Mouse (Mus musculus) myocyte (in vitro differentiated cells): ENCODE data around the gene Nbas. TPM values are rescaled to one million over a fixed set of nuclear protein-coding genes. Genes with fewer than 3 reads are reported as not detected.

Source experiments
- H3K27me3 ChIP-seq: one replicate; pipeline ENCODE4 v1.6.1; 2011; ENCODE audit not compliant: control insufficient read depth, insufficient read depth, insufficient read length
- H3K36me3 ChIP-seq: one replicate; pipeline ENCODE4 v1.6.1; 2011; ENCODE audit not compliant: control insufficient read depth, insufficient read depth
- H3K4me2 ChIP-seq: one replicate; pipeline ENCODE4 v1.6.1; 2011; ENCODE audit warnings: low read depth, control low read depth
- H3K4me3 ChIP-seq: one replicate; pipeline ENCODE4 v1.5.1; 2011; ENCODE audit warnings: mild to moderate bottlenecking, control low read depth, moderate library complexity
- H3K79me2 ChIP-seq: one replicate; pipeline ENCODE4 v1.6.1; 2011; ENCODE audit not compliant: control insufficient read depth, insufficient read depth
- H3ac ChIP-seq: one replicate; pipeline ENCODE4 v1.6.1; 2011; ENCODE audit not compliant: control insufficient read depth, insufficient read length
- CEBPB ChIP-seq: IDR thresholded peaks from 2 replicates; pipeline ENCODE4 v1.6.1; 2011; ENCODE audit warnings: mild to moderate bottlenecking, moderate library complexity; ENCODE audit not compliant: poor library complexity, insufficient read depth, severe bottlenecking
- E2F4 ChIP-seq: IDR thresholded peaks from one replicate; pipeline ENCODE4 v1.6.1; 2011; ENCODE audit warnings: mild to moderate bottlenecking, control low read depth, moderate library complexity; ENCODE audit not compliant: insufficient read depth
- MAX ChIP-seq: IDR thresholded peaks from one replicate; pipeline ENCODE4 v1.6.1; 2011; ENCODE audit warnings: low read depth, mild to moderate bottlenecking, control low read depth
- MYOD1 ChIP-seq, 3 experiments: IDR thresholded peaks; one replicate each; pipeline ENCODE4 v1.6.1; 2011; ENCODE audit warnings: control low read depth in 2 of 3, low read depth in 2 of 3, mild to moderate bottlenecking in 2 of 3, moderate library complexity in 1 of 3; ENCODE audit not compliant: insufficient read length in 2 of 3, control insufficient read depth in 1 of 3
- MYOG ChIP-seq, 3 experiments: IDR thresholded peaks; one replicate each; pipeline ENCODE4 v1.6.1; 2011; ENCODE audit warnings: control low read depth in 2 of 3, low read depth in 2 of 3, mild to moderate bottlenecking in 2 of 3; ENCODE audit not compliant: insufficient read length in 2 of 3, control insufficient read depth in 1 of 3, insufficient read depth in 1 of 3
- POLR2A ChIP-seq: IDR thresholded peaks from one replicate; pipeline ENCODE4 v1.6.1; 2011; ENCODE audit warnings: low read depth, mild to moderate bottlenecking, control low read depth, moderate library complexity; ENCODE audit not compliant: insufficient read length
- POLR2AphosphoS2 ChIP-seq: IDR thresholded peaks from one replicate; pipeline ENCODE4 v1.6.1; 2011; ENCODE audit warnings: low read depth, control low read depth; ENCODE audit not compliant: insufficient read length
- REST ChIP-seq: IDR thresholded peaks from one replicate; pipeline ENCODE4 v1.6.1; 2011; ENCODE audit warnings: mild to moderate bottlenecking, control low read depth, moderate library complexity; ENCODE audit not compliant: insufficient read depth, insufficient read length
- SRF ChIP-seq: IDR thresholded peaks from one replicate; pipeline ENCODE4 v1.6.1; 2011; ENCODE audit warnings: low read depth; ENCODE audit not compliant: control insufficient read depth, insufficient read length
- TCF12 ChIP-seq: IDR thresholded peaks from one replicate; pipeline ENCODE4 v1.6.1; 2011; ENCODE audit warnings: mild to moderate bottlenecking, control low read depth; ENCODE audit not compliant: poor library complexity, insufficient read depth, severe bottlenecking
- TCF3 ChIP-seq: IDR thresholded peaks from one replicate; pipeline ENCODE4 v1.6.1; 2011; ENCODE audit warnings: low read depth, control low read depth; ENCODE audit not compliant: insufficient read length
- USF1 ChIP-seq: IDR thresholded peaks from one replicate; pipeline ENCODE4 v1.6.1; 2011; ENCODE audit warnings: low read depth, mild to moderate bottlenecking, control low read depth, moderate library complexity
- polyA plus RNA-seq: library from polyadenylated mRNA; unstranded; fragments of >200 nt; fragmentation: generic; extraction: Trizol; gene quantifications from one replicate; pipeline ENCODE4 v1.2.1, GENCODE M21; 2012; ENCODE audit warnings: missing spikeins

Nbas gene
- polyA plus RNA-seq, 1 experiment = 14.5 TPM

- H3ac ChIP-seq = no peak overlapping the region
- no peak for TF ChIP-seq TCF12
- no peak for TF ChIP-seq MYOD1 (IDR thresholded peaks at IDR 0.05; ENCODE audit: control insufficient read depth in 1 of 3, insufficient read length in 2 of 3, low read depth in 2 of 3)
- H3K4me3 ChIP-seq = no peak overlapping the region
- H3K36me3 ChIP-seq = no peaks in the 10 kb centered on the region
- no peaks in the 10 kb centered on the region for H3K79me2 ChIP-seq
- H3K4me2 ChIP-seq = no peak overlapping the region
- no peaks in the 10 kb centered on the region for H3K27me3 ChIP-seq
Observed at GRCm38 (mm10) chr12:13563646-13564289, 294.8 kb downstream of the Nbas start.

DNA sequence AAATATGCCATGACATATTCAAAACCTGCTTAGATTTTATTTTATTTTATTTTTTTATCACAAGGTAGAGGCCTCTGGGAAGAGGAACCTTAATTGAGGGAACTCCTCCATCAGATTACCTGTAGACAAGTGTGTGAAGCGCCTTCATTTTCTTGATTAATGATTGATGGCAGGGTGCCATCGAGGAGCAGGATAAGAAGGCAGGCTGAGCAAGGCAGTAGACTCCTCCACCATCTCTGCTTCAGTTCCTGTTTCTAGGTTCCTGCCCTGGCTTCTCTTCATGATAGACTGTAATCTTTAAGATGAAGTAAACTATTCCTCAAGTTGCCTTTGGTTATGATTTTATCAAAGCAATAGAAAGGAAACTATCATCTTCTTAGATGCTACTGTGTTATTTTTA, 295.4 kb downstream of the Nbas start:
- Histone ChIP-seq H3K79me2 (no peaks in the 10 kb centered on the region), H3K4me2 (no peak overlapping the region), H3K4me3 (no peak overlapping the region), H3K36me3 (no peaks in the 10 kb centered on the region), H3ac (no peak overlapping the region), H3K27me3 (no peaks in the 10 kb centered on the region)
- no peak for TF ChIP-seq TCF3
- no peak for TF ChIP-seq MAX
- TF ChIP-seq CEBPB = no peak
- TF ChIP-seq REST = no peak
- no peak for TF ChIP-seq MYOD1 (IDR thresholded peaks at IDR 0.05; ENCODE audit: control insufficient read depth in 1 of 3, insufficient read length in 2 of 3, low read depth in 2 of 3)
- no peak for TF ChIP-seq E2F4
- no peak for TF ChIP-seq POLR2AphosphoS2
- no peak for TF ChIP-seq POLR2A
- no peak for TF ChIP-seq TCF12
- TF ChIP-seq SRF = no peak
- TF ChIP-seq USF1 = no peak
- TF ChIP-seq MYOG (IDR thresholded peaks at IDR 0.05; ENCODE audit: control insufficient read depth in 1 of 3, insufficient read depth in 1 of 3, insufficient read length in 2 of 3, low read depth in 2 of 3) = no peak

- H3ac ChIP-seq = no peak overlapping the region
- H3K79me2 ChIP-seq = no peaks in the 10 kb centered on the region
- no peak overlapping the region for H3K4me3 ChIP-seq
- no peaks in the 10 kb centered on the region for H3K36me3 ChIP-seq
- no peaks in the 10 kb centered on the region for H3K27me3 ChIP-seq
- TF ChIP-seq MAX (no peak), E2F4 (no peak), MYOG (IDR thresholded peaks at IDR 0.05; ENCODE audit: control insufficient read depth in 1 of 3, insufficient read depth in 1 of 3, insufficient read length in 2 of 3, low read depth in 2 of 3) (no peak), SRF (no peak), TCF3 (no peak), MYOD1 (IDR thresholded peaks at IDR 0.05; ENCODE audit: control insufficient read depth in 1 of 3, insufficient read length in 2 of 3, low read depth in 2 of 3) (no peak)
- H3K4me2 ChIP-seq = no peak overlapping the region
Observed at GRCm38 (mm10) chr12:13566421-13566820, 297.5 kb downstream of the Nbas start.

DNA sequence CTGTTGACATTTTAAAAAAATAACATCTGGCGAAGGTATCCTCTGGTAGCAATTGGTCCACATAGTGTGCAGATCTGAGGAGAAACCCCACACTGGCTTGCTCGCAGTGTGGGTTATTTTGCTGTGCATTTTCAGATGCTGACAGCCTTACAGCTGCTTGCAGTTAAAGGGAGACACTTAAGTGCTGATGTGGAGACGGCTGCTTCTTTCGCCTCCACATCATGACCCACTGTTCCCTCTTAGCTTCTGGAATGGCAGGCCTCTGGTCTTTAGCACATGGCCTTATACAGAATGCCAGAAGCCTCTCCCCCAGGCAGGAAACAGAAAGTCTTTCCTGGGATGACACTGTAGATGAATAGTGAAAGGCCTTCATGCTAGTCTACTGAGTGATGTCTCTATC, 306.2 kb downstream of the Nbas start:
- Histone ChIP-seq H3K79me2 (no peaks in the 10 kb centered on the region), H3K36me3 (no peaks in the 10 kb centered on the region), H3K27me3 (no peaks in the 10 kb centered on the region), H3K4me3 (no peak overlapping the region), H3ac (no peak overlapping the region), H3K4me2 (no peak overlapping the region)
- no peak for TF ChIP-seq POLR2AphosphoS2
- TF ChIP-seq REST = no peak
- no peak for TF ChIP-seq TCF12
- TF ChIP-seq SRF = no peak
- TF ChIP-seq USF1 = no peak
- no peak for TF ChIP-seq TCF3
- no peak for TF ChIP-seq POLR2A
- no peak for TF ChIP-seq E2F4
- TF ChIP-seq MYOD1 (IDR thresholded peaks at IDR 0.05; ENCODE audit: control insufficient read depth in 1 of 3, insufficient read length in 2 of 3, low read depth in 2 of 3) = no peak
- no peak for TF ChIP-seq CEBPB
- no peak for TF ChIP-seq MYOG (IDR thresholded peaks at IDR 0.05; ENCODE audit: control insufficient read depth in 1 of 3, insufficient read depth in 1 of 3, insufficient read length in 2 of 3, low read depth in 2 of 3)
- no peak for TF ChIP-seq MAX

DNA sequence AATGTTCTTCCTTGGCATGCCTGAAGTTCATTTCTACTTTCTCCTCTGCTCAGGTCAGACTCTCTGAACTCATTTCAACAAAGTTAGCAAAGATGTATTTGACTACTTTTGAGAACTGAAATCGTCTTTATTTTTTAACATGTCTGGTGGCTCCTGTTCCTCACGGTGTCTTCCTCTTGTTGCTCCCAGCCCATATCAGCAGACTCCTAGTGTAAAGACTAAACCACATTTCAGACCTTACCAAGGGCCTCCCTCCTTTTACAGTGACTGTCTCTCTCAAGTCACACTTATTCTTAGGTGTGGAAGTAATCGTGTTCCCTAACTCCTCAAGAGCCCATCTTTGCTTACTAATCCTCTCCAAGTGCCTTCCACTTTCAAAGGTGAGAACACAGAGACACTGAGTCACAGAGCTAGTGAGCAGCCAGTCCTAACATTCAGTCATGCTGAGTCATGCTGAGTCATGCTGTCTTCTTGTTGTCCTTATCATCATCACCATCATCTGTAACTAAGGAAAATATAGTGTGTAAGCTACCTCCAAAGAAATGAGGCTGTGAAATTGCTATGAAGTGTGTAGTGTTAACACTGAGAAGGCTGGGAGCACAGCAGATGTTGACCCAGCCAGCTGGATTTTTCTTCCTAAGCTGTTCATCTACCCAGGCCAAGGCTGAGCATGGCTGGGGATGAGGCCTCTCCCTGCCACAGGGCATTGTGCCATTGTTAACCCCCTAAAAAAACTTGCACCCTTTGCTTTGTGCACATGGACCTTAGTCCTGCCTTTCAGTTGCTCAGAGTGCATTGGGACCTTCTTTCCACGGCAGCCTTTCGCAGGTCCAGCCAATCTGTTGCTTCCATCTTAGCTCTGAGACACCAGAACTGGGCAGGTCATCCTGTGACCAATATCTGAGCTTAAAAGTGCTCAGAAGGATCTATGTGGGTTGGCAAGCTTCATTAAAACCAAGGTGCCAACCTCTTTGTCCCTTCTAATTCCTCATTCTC, 307.0 kb downstream of the Nbas start:
- Histone ChIP-seq H3K4me3 (no peak overlapping the region), H3K36me3 (no peaks in the 10 kb centered on the region), H3K4me2 (no peak overlapping the region)

More for the DNA sequence above, 307.0 kb downstream of the Nbas start:
- no peaks in the 10 kb centered on the region for H3K27me3 ChIP-seq
- no peak overlapping the region for H3ac ChIP-seq
- no peak for TF ChIP-seq MAX
- no peak for TF ChIP-seq TCF12
- no peak for TF ChIP-seq MYOD1 (IDR thresholded peaks at IDR 0.05; ENCODE audit: control insufficient read depth in 1 of 3, insufficient read length in 2 of 3, low read depth in 2 of 3)
- TF ChIP-seq E2F4 = no peak
- no peak for TF ChIP-seq CEBPB
- no peak for TF ChIP-seq USF1
- no peaks in the 10 kb centered on the region for H3K79me2 ChIP-seq
